Mouse (Mus musculus): ENCODE data around the gene Taar8a.

DNA sequence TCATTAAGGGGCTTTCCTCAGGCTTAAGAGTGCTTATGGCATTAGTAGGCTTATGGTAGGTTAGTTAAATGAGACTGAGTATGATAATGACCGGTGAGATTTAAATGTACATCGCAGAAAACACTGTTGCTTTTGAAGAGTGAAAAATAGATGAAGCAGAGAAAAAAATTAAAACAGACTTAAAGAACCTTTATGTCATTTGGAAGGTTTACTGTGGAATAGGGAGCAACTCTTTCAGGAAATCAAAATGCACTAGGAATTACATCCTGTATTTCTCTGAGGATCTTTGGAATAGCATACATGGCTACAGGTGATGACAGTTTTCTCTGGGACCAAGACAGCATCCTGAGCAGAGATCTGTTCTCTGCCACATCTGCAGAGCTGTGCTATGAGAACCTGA, 39.0 kb upstream of the Taar8a start, which contains the start of gene Taar7e:
- no peak for TF ChIP-seq POLR2A (IDR thresholded peaks at IDR 0.05; ENCODE audit: extremely low read depth, insufficient read depth, low read length)
- no peak for TF ChIP-seq CTCF (IDR thresholded peaks at IDR 0.05; ENCODE audit: low read depth, low read length)
